Mouse (Mus musculus) liver, postnatal 0 days (tissue): Measurements from ENCODE around the gene Mgmt. TPM values are rescaled to one million over a fixed set of nuclear protein-coding genes. Genes with fewer than 3 reads are reported as not detected.

ENCODE experiments used
- ATAC-seq: fragments of 200-750 bp; cut with Nextera tagmentation; 2 replicates; pipeline ENCODE4 v1.8.0; 2017; ENCODE audit warnings: mild to moderate bottlenecking, moderate library complexity
- DNase-seq: peaks from one replicate; pipeline ENCODE4 v3.0.0-alpha.2; 2016
- H3K27ac ChIP-seq: fragments of 300-500 bp; sonication (generic); 2 replicates; pipeline ENCODE4 v1.5.1; 2014; ENCODE audit warnings: antibody characterized with exemption, moderate library complexity, mild to moderate bottlenecking, low read depth
- H3K27me3 ChIP-seq: fragments of 300-500 bp; sonication (generic); 2 replicates; pipeline ENCODE4 v1.6.1; 2014; ENCODE audit warnings: low read length, control low read depth, mixed read lengths; ENCODE audit not compliant: insufficient read depth
- H3K36me3 ChIP-seq: fragments of 300-500 bp; sonication (generic); replicated peaks from 2 replicates; pipeline ENCODE4 v1.6.1; 2014; ENCODE audit warnings: mild to moderate bottlenecking, control low read depth, low read length, moderate library complexity, mixed read lengths; ENCODE audit not compliant: insufficient read depth
- H3K4me1 ChIP-seq: fragments of 300-500 bp; sonication (generic); 2 replicates; pipeline ENCODE4 v1.6.1; 2014; ENCODE audit warnings: antibody characterized with exemption, mild to moderate bottlenecking, control low read depth; ENCODE audit not compliant: insufficient read depth
- H3K4me2 ChIP-seq: fragments of 300-500 bp; sonication (generic); 2 replicates; pipeline ENCODE4 v1.6.1; 2014; ENCODE audit warnings: low read depth, mild to moderate bottlenecking, low read length, moderate library complexity, mixed read lengths
- H3K4me3 ChIP-seq: fragments of 300-500 bp; sonication (generic); 2 replicates; pipeline ENCODE4 v1.5.1; 2014; ENCODE audit warnings: low read depth, low read length
- H3K9ac ChIP-seq: fragments of 300-500 bp; sonication (generic); replicated peaks from 2 replicates; pipeline ENCODE4 v1.6.1; 2014; ENCODE audit warnings: mild to moderate bottlenecking, moderate library complexity
- H3K9me3 ChIP-seq: fragments of 300-500 bp; sonication (generic); 2 replicates; pipeline ENCODE4 v1.6.1; 2016; ENCODE audit warnings: mild to moderate bottlenecking, control low read depth, low read length, mixed read lengths
- CTCF ChIP-seq: sonication (generic); IDR thresholded peaks from 2 replicates; pipeline ENCODE4 v1.5.1; 2016; ENCODE audit warnings: antibody characterized with exemption, low read depth
- EP300 ChIP-seq: IDR thresholded peaks from 2 replicates; pipeline ENCODE4 v1.6.1; 2016; ENCODE audit warnings: antibody characterized with exemption, low read depth, mild to moderate bottlenecking
- whole genome bisulfite sequencing: fragments of 180-500 bp; shearing (Covaris S2); extraction: QIAGEN DNeasy Blood & Tissue Kit; methylation state at CpG from one replicate; pipeline ENCODE4 v1.1.7; 2014; ENCODE audit not compliant: insufficient replicate concordance; 5-methylcytosine and 5-hydroxymethylcytosine counted together
- polyA plus RNA-seq: library from polyadenylated mRNA; unstranded; fragments of >200 nt; fragmentation: Nextera tagmentation; extraction: Ambion mirVana; gene quantifications from 2 replicates; pipeline ENCODE4 v1.2.1, GENCODE M21; 2015

The Mgmt gene
- polyA plus RNA-seq, 1 experiment from 2014 or later = 3.0 TPM

GRCm38 (mm10) chr7:136934336-136934735 lies 39.9 kb downstream of the Mgmt start:
- TF ChIP-seq EP300 (no peak), CTCF (no peak)
- 87% methylated on average over 5 of the region's 5 CpGs for WGBS
- Histone ChIP-seq H3K9me3 (no peaks in the 10 kb centered on the region), H3K36me3 (no peaks in the 10 kb centered on the region), H3K4me2 (no peak overlapping the region), H3K27me3 (no peaks in the 10 kb centered on the region), H3K4me3 (no peak overlapping the region), H3K9ac (no peak overlapping the region), H3K27ac (no peak overlapping the region), H3K4me1 (no peaks in the 10 kb centered on the region)
- DNase-seq (no peak), ATAC-seq (no peak)

- 73% methylated on average over 7 of the region's 7 CpGs for WGBS
- no peak overlapping the region for H3K9ac ChIP-seq
- TF ChIP-seq CTCF (no peak), EP300 (no peak)
- no peak overlapping the region for H3K4me2 ChIP-seq
- H3K9me3 ChIP-seq = no peaks in the 10 kb centered on the region
- H3K4me1 ChIP-seq = no peaks in the 10 kb centered on the region
- no peaks in the 10 kb centered on the region for H3K36me3 ChIP-seq
- DNase-seq (no peak), ATAC-seq (no peak)
- H3K4me3 ChIP-seq = no peak overlapping the region
- H3K27ac ChIP-seq = no peak overlapping the region
- no peaks in the 10 kb centered on the region for H3K27me3 ChIP-seq
Measured at GRCm38 (mm10) chr7:136934784-136935183, 40.4 kb downstream of the Mgmt start.

GRCm38 (mm10) chr7:136938371-136938770 lies 44.0 kb downstream of the Mgmt start:
- 73% methylated on average over 4 of the region's 4 CpGs for WGBS
- ATAC-seq = no peak
- no peaks in the 10 kb centered on the region for H3K27me3 ChIP-seq

DNA sequence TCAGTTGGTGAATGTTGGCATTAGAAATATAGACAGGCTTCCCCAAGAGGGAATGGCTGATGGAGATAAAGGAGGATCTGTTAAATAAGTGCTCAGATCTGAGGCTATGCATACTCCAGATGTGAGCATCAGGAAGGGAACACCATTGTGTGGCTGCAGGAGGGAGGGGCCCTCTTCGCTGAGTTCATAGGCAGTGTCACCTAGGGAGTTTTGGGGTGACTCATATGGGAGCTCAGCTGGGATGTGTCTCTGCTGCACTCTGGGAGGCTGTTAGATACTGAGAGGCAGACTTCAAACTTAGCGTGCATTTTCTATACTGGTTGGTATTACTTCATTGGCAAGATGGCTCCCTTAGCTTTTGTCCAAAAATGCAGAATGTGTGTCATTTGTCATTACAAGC lies 48.0 kb downstream of the Mgmt start:
- H3K9ac ChIP-seq = no peak overlapping the region
- ATAC-seq (no peak), DNase-seq (no peak)
- no peaks in the 10 kb centered on the region for H3K36me3 ChIP-seq
- no peak overlapping the region for H3K27ac ChIP-seq
- H3K4me1 ChIP-seq = no peaks in the 10 kb centered on the region
- H3K9me3 ChIP-seq = no peaks in the 10 kb centered on the region
- no peak for TF ChIP-seq EP300
- TF ChIP-seq CTCF = no peak
- H3K4me3 ChIP-seq = no peak overlapping the region
- no peak overlapping the region for H3K4me2 ChIP-seq
- WGBS = 64% methylated on average over 2 of the region's 2 CpGs
- no peaks in the 10 kb centered on the region for H3K27me3 ChIP-seq

More at GRCm38 (mm10) chr7:136938371-136938770, 44.0 kb downstream of the Mgmt start:
- no peaks in the 10 kb centered on the region for H3K4me1 ChIP-seq
- H3K9me3 ChIP-seq = no peaks in the 10 kb centered on the region
- H3K36me3 ChIP-seq = no peaks in the 10 kb centered on the region
- no peak overlapping the region for H3K4me3 ChIP-seq
- DNase-seq = no peak
- H3K4me2 ChIP-seq = no peak overlapping the region
- no peak overlapping the region for H3K9ac ChIP-seq
- H3K27ac ChIP-seq = no peak overlapping the region
- TF ChIP-seq EP300 (no peak), CTCF (no peak)

DNA sequence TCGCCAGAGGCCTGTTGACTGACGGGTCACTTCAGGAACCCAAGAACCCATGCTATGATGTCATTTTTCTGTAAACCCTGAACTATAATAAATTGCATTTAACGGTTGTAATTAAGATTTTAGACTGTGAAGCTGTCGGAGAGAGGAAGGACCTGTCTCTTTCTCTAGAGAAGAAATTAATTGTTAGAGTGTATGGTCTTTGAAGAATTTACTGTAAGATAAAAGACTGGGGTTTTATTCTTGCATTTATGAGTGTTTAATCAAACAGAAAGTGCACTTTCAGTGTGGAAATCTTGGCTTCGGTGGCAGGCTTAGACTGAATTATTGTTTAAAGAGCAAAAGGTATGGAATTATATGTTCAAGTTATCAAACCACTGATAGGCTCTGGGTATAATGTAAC lies 49.5 kb downstream of the Mgmt start:
- ATAC-seq (no peak), DNase-seq (no peak)
- 75% methylated on average over 5 of the region's 5 CpGs for WGBS

GRCm38 (mm10) chr7:136945697-136946096 lies 51.3 kb downstream of the Mgmt start:
- no peak for DNase-seq
- H3K4me1 ChIP-seq = no peaks in the 10 kb centered on the region
- H3K4me3 ChIP-seq = no peak overlapping the region
- 70% methylated on average over 10 of the region's 10 CpGs for WGBS
- ATAC-seq = no peak
- no peaks in the 10 kb centered on the region for H3K36me3 ChIP-seq
- TF ChIP-seq CTCF (no peak), EP300 (no peak)
- H3K9me3 ChIP-seq = no peaks in the 10 kb centered on the region
- no peaks in the 10 kb centered on the region for H3K27me3 ChIP-seq
- H3K27ac ChIP-seq = no peak overlapping the region
- no peak overlapping the region for H3K4me2 ChIP-seq
- H3K9ac ChIP-seq = no peak overlapping the region

More for the DNA sequence above, 49.5 kb downstream of the Mgmt start:
- H3K9me3 ChIP-seq = no peaks in the 10 kb centered on the region
- no peak overlapping the region for H3K4me3 ChIP-seq
- H3K36me3 ChIP-seq = no peaks in the 10 kb centered on the region
- no peak overlapping the region for H3K4me2 ChIP-seq
- H3K27me3 ChIP-seq = no peaks in the 10 kb centered on the region
- no peak overlapping the region for H3K27ac ChIP-seq
- TF ChIP-seq EP300 = no peak
- no peak for TF ChIP-seq CTCF
- H3K9ac ChIP-seq = no peak overlapping the region
- no peaks in the 10 kb centered on the region for H3K4me1 ChIP-seq

DNA sequence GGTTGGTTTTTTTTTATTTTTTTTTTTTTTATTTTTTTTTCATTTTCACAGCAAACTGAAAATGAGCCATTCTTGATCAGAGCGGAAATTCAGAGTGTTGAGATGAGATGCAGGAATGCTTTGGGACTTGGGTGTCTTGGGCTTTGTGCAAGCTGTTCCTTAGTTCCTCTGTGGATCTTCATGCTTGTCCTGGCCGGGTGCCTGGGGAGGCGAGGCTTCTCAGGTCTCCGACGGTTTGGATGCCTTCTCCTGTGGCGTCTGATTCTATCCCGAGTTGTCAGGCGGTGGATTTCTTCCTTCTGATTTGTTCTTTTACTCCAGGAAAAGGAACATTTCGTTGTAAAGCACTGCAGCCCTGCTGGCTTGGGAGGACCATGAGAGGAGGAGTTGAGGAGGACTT lies 51.7 kb downstream of the Mgmt start:
- 71% methylated on average over 9 of the region's 9 CpGs for WGBS

More for the DNA sequence above, 51.7 kb downstream of the Mgmt start:
- TF ChIP-seq CTCF = no peak
- no peak for TF ChIP-seq EP300
- no peak overlapping the region for H3K4me2 ChIP-seq
- H3K4me1 ChIP-seq = no peaks in the 10 kb centered on the region
- no peaks in the 10 kb centered on the region for H3K27me3 ChIP-seq
- no peak overlapping the region for H3K9ac ChIP-seq
- no peak overlapping the region for H3K4me3 ChIP-seq
- H3K9me3 ChIP-seq = no peaks in the 10 kb centered on the region
- no peak for ATAC-seq
- no peaks in the 10 kb centered on the region for H3K36me3 ChIP-seq
- H3K27ac ChIP-seq = no peak overlapping the region
- no peak for DNase-seq
